Mouse (Mus musculus): ENCODE results near the gene Ndufaf4.
"Not testable (repeated sequence)": the region's sequence is repeated elsewhere in the genome, so short reads cannot be mapped to it uniquely, and the experiment has no call there.

Ndufaf4 gene

GRCm38 (mm10) chr4:24897851-24898515 is at the start of gene Ndufaf4:
Gene Ndufaf4 (plus strand): TSS chr4:24898083.
- peak; percentile 97 to 100 for DNase-seq (ENCODE audit: low spot score in 2 of 2)

GRCm38 (mm10) chr4:24850401-24851325 is 47.2 kb upstream of the Ndufaf4 start, which contains the start of gene Klhl32:
Gene Klhl32 (minus strand): TSS chr4:24851124.
- DNase-seq (ENCODE audit: low spot score in 2 of 2), result peak; percentile 27 to 72

- no peak for DNase-seq (ENCODE audit: low spot score in 2 of 2)
Measured at GRCm38 (mm10) chr4:24865691-24866090, 32.2 kb upstream of the Ndufaf4 start.

GRCm38 (mm10) chr4:24869230-24869629 is 28.7 kb upstream of the Ndufaf4 start:
- DNase-seq (ENCODE audit: low spot score in 2 of 2), result no peak

- DNase-seq (ENCODE audit: low spot score in 2 of 2), result not testable (repeated sequence)
Measured at GRCm38 (mm10) chr4:24889386-24889785, 8.5 kb upstream of the Ndufaf4 start.

GRCm38 (mm10) chr4:24892293-24892692 is 5.6 kb upstream of the Ndufaf4 start:
- not testable (repeated sequence) for DNase-seq (ENCODE audit: low spot score in 2 of 2)

GRCm38 (mm10) chr4:24894625-24895024 is 3.3 kb upstream of the Ndufaf4 start:
- no peak for DNase-seq (ENCODE audit: low spot score in 2 of 2)

GRCm38 (mm10) chr4:24896829-24897228 is 1.1 kb upstream of the Ndufaf4 start:
- DNase-seq (ENCODE audit: low spot score in 2 of 2), result no peak

GRCm38 (mm10) chr4:24897351-24897750 is 532 bp upstream of the Ndufaf4 start:
- DNase-seq (ENCODE audit: low spot score in 2 of 2), result no peak

- no peak for DNase-seq (ENCODE audit: low spot score in 2 of 2)
Measured at GRCm38 (mm10) chr4:24898636-24899035, 753 bp downstream of the Ndufaf4 start.

GRCm38 (mm10) chr4:24899146-24899545 is 1.3 kb downstream of the Ndufaf4 start:
- no peak for DNase-seq (ENCODE audit: low spot score in 2 of 2)

GRCm38 (mm10) chr4:24907745-24908144 is 9.9 kb downstream of the Ndufaf4 start:
- no peak for DNase-seq (ENCODE audit: low spot score in 2 of 2)

- no peak for DNase-seq (ENCODE audit: low spot score in 2 of 2)
Measured at GRCm38 (mm10) chr4:24915631-24916030, 17.7 kb downstream of the Ndufaf4 start.

- DNase-seq (ENCODE audit: low spot score in 2 of 2), result no peak
Measured at GRCm38 (mm10) chr4:24920006-24920577, 22.2 kb downstream of the Ndufaf4 start.

GRCm38 (mm10) chr4:24924726-24925125 is 26.8 kb downstream of the Ndufaf4 start:
- no peak for DNase-seq (ENCODE audit: low spot score in 2 of 2)

GRCm38 (mm10) chr4:24928260-24928780 is 30.4 kb downstream of the Ndufaf4 start:
- DNase-seq (ENCODE audit: low spot score in 2 of 2), result no peak

- no peak for DNase-seq (ENCODE audit: low spot score in 2 of 2)
Measured at GRCm38 (mm10) chr4:24928926-24929325, 31.0 kb downstream of the Ndufaf4 start.

- peak in 1 of 2 experiments; percentile 14 for DNase-seq (ENCODE audit: low spot score in 2 of 2)
Measured at GRCm38 (mm10) chr4:24942728-24943424, 45.0 kb downstream of the Ndufaf4 start.
